Mouse (Mus musculus): ENCODE measurements around the gene Ccdc151. TPM values are rescaled to one million over a fixed set of nuclear protein-coding genes. Genes with fewer than 3 reads are reported as not detected.

Ccdc151 gene
- polyA plus RNA-seq, 1 experiment, result 7.9 TPM

DNA sequence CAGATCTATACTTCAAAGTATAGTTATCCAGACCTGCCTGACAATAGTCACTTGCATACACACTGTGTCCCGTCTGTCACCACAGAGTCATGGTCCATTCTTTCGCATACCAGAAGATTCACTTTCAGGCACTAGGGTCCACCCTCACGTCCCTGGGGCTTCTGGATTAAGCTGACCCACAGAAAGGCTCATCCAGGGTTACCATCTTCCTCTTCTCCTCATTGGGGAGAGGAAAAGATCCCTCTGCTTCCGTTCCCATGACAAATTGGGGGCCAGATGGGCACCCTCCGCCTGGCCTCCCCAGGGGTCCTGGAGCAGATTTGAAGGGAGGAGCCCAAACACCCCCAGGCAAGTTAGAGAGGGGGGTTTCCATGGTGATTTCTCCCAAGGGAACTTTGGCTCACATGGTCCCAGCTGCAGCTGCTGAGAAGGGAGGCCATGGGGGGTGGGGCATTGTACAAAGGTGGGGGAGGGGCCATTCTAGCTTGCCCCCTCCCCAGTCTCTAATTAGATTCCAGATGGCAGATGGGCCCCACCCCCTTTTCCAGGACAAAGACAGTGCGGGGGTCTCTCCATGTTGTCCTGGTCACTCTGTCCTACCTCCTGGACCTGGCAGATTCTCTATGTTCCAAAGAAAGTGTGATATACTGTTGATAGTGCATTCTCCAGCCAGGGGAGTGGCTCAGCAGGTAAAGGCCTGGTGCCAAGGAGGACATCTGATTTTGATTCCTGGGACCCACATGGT is 33.0 kb upstream of the Ccdc151 start:
- H3K4me3 ChIP-seq (ENCODE audit: insufficient read depth, low read length), result no peak overlapping the region
- no peak overlapping the region for H3K27ac ChIP-seq (ENCODE audit: insufficient read depth, low read length)
- no peak for TF ChIP-seq POLR2A (IDR thresholded peaks at IDR 0.05; ENCODE audit: extremely low read depth, insufficient read depth, low read length)
- no peak for TF ChIP-seq CTCF (IDR thresholded peaks at IDR 0.05; ENCODE audit: extremely low read depth, insufficient read depth, low read length)
- H3K4me1 ChIP-seq (ENCODE audit: control insufficient read depth, insufficient read depth, low read length), result peaks cover 1% of the 10 kb centered on the region

DNA sequence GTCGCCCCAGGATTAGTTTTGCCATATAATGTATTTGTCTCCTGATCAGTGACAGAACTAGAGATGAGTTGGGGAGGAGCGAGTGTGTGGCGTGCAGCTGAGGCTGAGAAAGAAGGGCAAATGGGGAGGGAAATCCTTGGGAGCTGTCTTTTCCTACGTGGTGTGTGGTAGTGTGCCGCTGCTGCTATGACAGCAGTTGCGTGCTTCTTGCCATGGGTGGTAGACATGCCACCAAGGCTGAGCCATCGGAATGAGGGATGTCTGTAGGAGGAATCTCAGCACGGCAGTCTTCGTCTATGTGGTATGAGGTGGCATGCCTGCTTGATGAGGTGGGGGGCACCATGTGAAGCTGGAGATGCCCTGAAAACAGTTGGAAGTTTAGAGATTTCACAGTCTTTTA is 28.0 kb upstream of the Ccdc151 start:
- TF ChIP-seq POLR2A (IDR thresholded peaks at IDR 0.05; ENCODE audit: extremely low read depth, insufficient read depth, low read length), result no peak
- no peak for TF ChIP-seq CTCF (IDR thresholded peaks at IDR 0.05; ENCODE audit: extremely low read depth, insufficient read depth, low read length)
- Histone ChIP-seq H3K27ac (ENCODE audit: insufficient read depth, low read length) (no peak overlapping the region), H3K4me3 (ENCODE audit: insufficient read depth, low read length) (no peak overlapping the region), H3K4me1 (ENCODE audit: control insufficient read depth, insufficient read depth, low read length) (no peaks in the 10 kb centered on the region)

DNA sequence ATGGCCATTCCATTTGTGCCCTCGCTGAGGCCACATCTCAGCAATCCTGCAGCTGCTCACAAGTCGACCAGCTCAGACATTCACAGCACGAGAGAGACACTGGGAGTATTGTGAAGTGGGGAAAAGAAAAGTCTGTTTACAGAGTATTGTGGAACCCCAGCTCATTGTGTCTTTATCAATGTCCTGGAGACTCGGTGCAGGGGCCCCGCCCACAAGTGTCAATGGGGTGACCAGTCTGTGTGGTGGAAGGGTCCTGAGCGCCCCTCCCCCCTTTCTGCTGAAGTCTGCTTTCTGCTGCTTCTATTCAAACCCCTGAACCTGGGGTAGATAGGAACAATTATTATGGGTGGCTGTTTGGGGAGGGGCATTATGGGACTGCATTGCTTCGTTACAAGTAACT is 26.0 kb upstream of the Ccdc151 start:
- Histone ChIP-seq H3K4me3 (ENCODE audit: insufficient read depth, low read length) (no peak overlapping the region), H3K27ac (ENCODE audit: insufficient read depth, low read length) (no peak overlapping the region), H3K4me1 (ENCODE audit: control insufficient read depth, insufficient read depth, low read length) (no peaks in the 10 kb centered on the region)
- TF ChIP-seq POLR2A (IDR thresholded peaks at IDR 0.05; ENCODE audit: extremely low read depth, insufficient read depth, low read length) (no peak), CTCF (IDR thresholded peaks at IDR 0.05; ENCODE audit: extremely low read depth, insufficient read depth, low read length) (no peak)

DNA sequence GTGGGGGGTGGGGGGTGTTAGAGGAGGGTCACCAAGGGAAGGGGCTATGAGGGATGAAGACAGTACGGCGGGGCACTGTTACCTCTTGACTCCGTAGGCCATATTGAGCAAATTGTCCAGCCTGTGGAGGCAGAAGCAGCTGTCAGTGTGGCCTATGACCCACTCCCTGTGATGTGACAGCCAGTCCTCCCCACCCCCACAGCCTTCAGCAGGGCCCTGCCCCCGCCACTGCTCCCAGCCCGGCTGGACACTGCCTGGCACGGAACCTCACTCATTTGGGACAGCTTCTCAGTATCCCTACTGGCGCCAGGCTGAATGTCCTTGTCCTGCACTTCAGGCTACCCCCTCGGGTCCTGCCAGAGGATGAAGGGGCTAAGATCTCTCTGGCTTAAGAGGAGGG is 22.2 kb upstream of the Ccdc151 start:
- Histone ChIP-seq H3K27ac (ENCODE audit: insufficient read depth, low read length) (peak overlapping the region; percentile 95), H3K4me3 (ENCODE audit: insufficient read depth, low read length) (no peak overlapping the region), H3K4me1 (ENCODE audit: control insufficient read depth, insufficient read depth, low read length) (no peaks in the 10 kb centered on the region)
- TF ChIP-seq POLR2A (IDR thresholded peaks at IDR 0.05; ENCODE audit: extremely low read depth, insufficient read depth, low read length) (no peak), CTCF (IDR thresholded peaks at IDR 0.05; ENCODE audit: extremely low read depth, insufficient read depth, low read length) (no peak)

DNA sequence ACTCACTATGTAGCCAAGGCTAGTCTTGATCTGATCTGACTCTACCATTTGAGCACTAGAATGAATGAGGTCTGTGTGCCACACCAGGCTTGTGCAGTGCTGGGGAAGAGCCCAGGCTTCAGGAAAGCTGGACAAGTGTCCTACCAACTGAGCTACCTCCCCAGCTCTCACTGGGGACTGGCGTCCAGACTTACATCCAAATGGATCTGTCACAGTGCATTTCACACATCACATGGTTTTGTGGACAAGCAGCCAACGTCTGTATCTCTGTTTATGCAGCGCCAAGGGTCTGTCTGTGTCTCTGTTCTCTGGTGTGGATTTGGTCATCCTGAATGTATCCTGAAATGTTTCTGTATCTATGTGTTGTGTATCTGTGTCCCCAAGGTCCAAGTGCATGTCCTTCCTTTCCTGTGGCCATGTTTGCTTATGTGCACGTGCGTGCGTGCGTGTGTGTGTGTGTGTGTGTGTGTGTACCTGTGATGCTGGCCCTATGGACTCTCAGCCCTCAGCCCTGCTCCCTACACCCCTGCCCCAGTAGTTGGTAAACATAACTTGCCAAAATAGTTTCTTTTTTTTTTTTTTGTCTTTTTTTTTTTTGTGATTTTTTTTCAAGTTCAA is 14.9 kb upstream of the Ccdc151 start:
- Histone ChIP-seq H3K4me3 (ENCODE audit: insufficient read depth, low read length) (no peak overlapping the region), H3K27ac (ENCODE audit: insufficient read depth, low read length) (no peak overlapping the region), H3K4me1 (ENCODE audit: control insufficient read depth, insufficient read depth, low read length) (no peaks in the 10 kb centered on the region)
- TF ChIP-seq POLR2A (IDR thresholded peaks at IDR 0.05; ENCODE audit: extremely low read depth, insufficient read depth, low read length), result no peak
- TF ChIP-seq CTCF (IDR thresholded peaks at IDR 0.05; ENCODE audit: extremely low read depth, insufficient read depth, low read length), result no peak

DNA sequence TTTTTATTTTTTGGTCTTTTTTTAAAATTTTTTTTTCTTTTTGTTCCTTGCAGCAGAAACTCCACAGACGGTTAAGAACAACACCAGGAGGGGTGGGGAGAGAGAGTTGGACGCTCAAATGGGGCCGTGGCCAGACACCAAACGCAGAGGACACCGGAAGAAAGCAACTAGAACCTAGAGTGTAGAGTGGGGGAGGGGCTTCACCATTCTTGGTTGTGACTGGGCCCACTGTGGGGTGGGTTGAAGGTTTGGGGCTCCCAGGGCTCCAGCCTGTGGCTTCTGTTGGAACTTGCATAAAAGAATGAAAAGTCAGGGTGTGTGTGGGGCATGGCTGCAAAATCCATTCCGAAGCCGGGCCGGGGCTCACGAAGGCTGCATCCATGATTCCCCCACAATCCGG is 13.8 kb upstream of the Ccdc151 start:
- TF ChIP-seq CTCF (IDR thresholded peaks at IDR 0.05; ENCODE audit: extremely low read depth, insufficient read depth, low read length) (no peak), POLR2A (IDR thresholded peaks at IDR 0.05; ENCODE audit: extremely low read depth, insufficient read depth, low read length) (no peak)
- Histone ChIP-seq H3K4me3 (ENCODE audit: insufficient read depth, low read length) (no peak overlapping the region), H3K27ac (ENCODE audit: insufficient read depth, low read length) (no peak overlapping the region), H3K4me1 (ENCODE audit: control insufficient read depth, insufficient read depth, low read length) (no peaks in the 10 kb centered on the region)

DNA sequence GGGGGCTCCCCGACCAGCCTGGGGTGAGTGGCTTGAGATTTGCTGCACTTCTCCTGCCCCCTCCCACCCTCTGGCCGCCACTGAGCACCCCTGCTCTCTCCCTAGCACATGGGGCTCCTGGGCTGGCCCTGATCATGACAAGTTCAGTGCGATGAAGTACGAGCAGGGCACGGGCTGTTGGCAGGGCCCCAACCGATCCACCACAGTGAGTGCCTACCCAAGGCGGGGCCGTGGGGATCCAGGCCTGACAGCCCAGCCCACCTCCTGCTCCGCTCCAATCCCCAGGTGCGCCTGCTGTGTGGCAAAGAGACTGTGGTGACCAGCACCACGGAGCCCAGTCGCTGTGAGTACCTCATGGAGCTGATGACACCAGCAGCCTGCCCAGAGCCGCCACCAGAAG is 10.3 kb upstream of the Ccdc151 start:
- H3K27ac ChIP-seq (ENCODE audit: insufficient read depth, low read length), result no peak overlapping the region

DNA sequence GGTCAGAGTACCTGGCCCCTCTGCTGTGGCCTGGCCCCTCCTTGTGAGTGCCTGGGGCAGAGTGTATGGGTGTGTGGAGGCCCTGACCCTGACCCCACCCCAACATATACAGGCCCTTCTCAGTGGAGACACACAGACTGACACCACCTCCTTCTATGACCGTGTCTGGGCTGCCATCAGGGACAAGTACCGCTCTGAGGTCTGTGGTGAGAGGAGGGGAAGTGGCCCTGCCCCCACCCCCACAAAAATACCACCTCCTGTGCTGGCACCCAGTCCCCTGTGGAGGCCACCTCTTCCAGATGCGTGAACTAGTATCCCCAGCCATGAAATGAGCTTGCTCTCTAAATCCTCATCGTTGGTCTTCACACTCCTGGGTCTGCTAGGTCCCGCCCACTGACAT is 8.6 kb upstream of the Ccdc151 start:
- TF ChIP-seq POLR2A (IDR thresholded peaks at IDR 0.05; ENCODE audit: extremely low read depth, insufficient read depth, low read length), result no peak
- TF ChIP-seq CTCF (IDR thresholded peaks at IDR 0.05; ENCODE audit: extremely low read depth, insufficient read depth, low read length), result no peak
- Histone ChIP-seq H3K27ac (ENCODE audit: insufficient read depth, low read length) (no peak overlapping the region), H3K4me1 (ENCODE audit: control insufficient read depth, insufficient read depth, low read length) (no peaks in the 10 kb centered on the region), H3K4me3 (ENCODE audit: insufficient read depth, low read length) (no peak overlapping the region)

More for the DNA sequence above, 10.3 kb upstream of the Ccdc151 start:
- no peak for TF ChIP-seq CTCF (IDR thresholded peaks at IDR 0.05; ENCODE audit: extremely low read depth, insufficient read depth, low read length)
- no peak for TF ChIP-seq POLR2A (IDR thresholded peaks at IDR 0.05; ENCODE audit: extremely low read depth, insufficient read depth, low read length)
- Histone ChIP-seq H3K4me1 (ENCODE audit: control insufficient read depth, insufficient read depth, low read length) (no peaks in the 10 kb centered on the region), H3K4me3 (ENCODE audit: insufficient read depth, low read length) (no peak overlapping the region)

DNA sequence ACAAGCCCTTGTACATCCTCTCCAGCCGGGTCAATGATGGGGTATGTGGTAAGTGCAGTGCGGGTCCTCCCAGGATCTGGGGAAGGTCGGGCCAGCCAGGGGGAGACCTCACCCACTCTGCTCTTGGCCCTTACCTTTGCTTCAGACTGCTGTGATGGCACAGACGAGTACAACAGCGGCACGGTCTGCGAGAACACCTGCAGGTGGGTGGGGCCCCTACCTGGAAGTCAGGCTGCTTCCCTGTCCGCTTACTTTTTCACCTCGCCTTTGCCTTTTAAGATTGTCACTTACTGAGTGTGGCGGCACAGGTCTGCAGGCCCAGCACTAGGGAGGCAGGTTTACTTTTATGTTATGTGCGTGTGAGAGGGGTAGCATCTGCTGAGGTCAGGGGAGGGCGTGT is 2.1 kb upstream of the Ccdc151 start:
- H3K4me3 ChIP-seq (ENCODE audit: insufficient read depth, low read length), result no peak overlapping the region
- TF ChIP-seq CTCF (IDR thresholded peaks at IDR 0.05; ENCODE audit: extremely low read depth, insufficient read depth, low read length) (no peak), POLR2A (IDR thresholded peaks at IDR 0.05; ENCODE audit: extremely low read depth, insufficient read depth, low read length) (no peak)
- H3K27ac ChIP-seq (ENCODE audit: insufficient read depth, low read length), result no peak overlapping the region
- H3K4me1 ChIP-seq (ENCODE audit: control insufficient read depth, insufficient read depth, low read length), result peaks cover 6% of the 10 kb centered on the region

DNA sequence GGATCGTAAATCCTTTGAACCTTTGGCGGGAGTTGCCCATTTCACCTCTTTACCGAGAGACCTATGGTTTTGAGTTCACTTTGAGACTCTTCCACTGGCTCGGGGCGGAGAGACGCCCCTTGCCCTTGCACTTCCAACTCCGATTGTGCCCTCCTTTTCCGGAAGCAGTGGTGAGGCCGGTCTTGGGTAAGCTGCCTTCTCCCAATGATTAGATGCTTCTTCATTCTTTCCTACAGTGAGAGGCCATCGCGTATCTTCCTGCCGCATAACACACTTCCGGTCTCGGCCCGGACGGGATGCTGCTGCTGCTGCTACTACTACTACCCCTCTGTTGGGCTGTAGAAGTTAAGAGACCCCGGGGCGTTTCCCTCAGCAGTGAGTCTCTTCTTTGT is 725 bp upstream of the Ccdc151 start:
- H3K4me3 ChIP-seq (ENCODE audit: insufficient read depth, low read length), result peak overlapping the region; percentile 61
- no peak overlapping the region for H3K27ac ChIP-seq (ENCODE audit: insufficient read depth, low read length)
- H3K4me1 ChIP-seq (ENCODE audit: control insufficient read depth, insufficient read depth, low read length), result peaks cover 6% of the 10 kb centered on the region
- TF ChIP-seq CTCF (IDR thresholded peaks at IDR 0.05; ENCODE audit: extremely low read depth, insufficient read depth, low read length), result no peak
- TF ChIP-seq POLR2A (IDR thresholded peaks at IDR 0.05; ENCODE audit: extremely low read depth, insufficient read depth, low read length), result no peak

Measured in cortical plate, adult 2 months (tissue).